Mouse (Mus musculus): ENCODE results near the gene Adam22. TPM values are rescaled to one million over a fixed set of nuclear protein-coding genes. Genes with fewer than 3 reads are reported as not detected.
A peak's percentile ranks its signal among the peaks of the same experiment; 100 is the strongest.

Gene Adam22
- polyA plus RNA-seq, 1 experiment from 2014 or later, result 6.1 TPM

DNA sequence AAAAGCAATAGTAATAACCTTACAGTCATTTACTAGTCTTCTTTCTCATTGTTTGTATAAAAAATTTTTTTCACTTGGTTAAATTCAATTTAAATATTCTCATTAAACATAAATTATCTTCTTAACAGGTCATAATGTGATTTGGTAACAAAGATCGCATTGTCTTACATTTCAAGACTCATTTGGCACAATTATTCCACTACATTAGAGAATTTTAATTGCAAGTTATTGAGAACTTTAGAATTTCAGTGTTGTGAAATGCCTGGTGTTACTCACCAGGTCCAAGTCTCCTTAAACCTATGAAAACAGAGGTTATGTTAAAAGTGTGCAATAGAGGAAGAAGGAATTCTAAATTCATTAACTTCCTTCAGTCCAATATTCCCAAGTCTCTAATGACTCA is 76.5 kb downstream of the Adam22 start:
- no peak for ATAC-seq (replicated peaks; ENCODE audit: insufficient number of reproducible peaks, low FRiP score, low TSS enrichment)
- no peaks in the 10 kb centered on the region for H3K27me3 ChIP-seq (ENCODE audit: control insufficient read depth, insufficient read depth, low read length)
- H3K27ac ChIP-seq (ENCODE audit: low read depth, low read length), result no peak overlapping the region
- H3K4me2 ChIP-seq, result no peak overlapping the region
- H3K36me3 ChIP-seq (ENCODE audit: control insufficient read depth, insufficient read depth, low read length), result no peaks in the 10 kb centered on the region
- H3K9ac ChIP-seq (ENCODE audit: low read depth, low read length), result no peak overlapping the region
- H3K4me3 ChIP-seq (ENCODE audit: low read depth, low read length), result no peak overlapping the region
- H3K9me3 ChIP-seq (replicated peaks; ENCODE audit: control insufficient read depth, low read length), result no peaks in the 10 kb centered on the region
- peaks cover 4% of the 10 kb centered on the region; the same call in 1 of the 2 replicates for H3K4me1 ChIP-seq (ENCODE audit: control insufficient read depth, insufficient read depth, low read length)
- 86% methylated on average over 1 of the region's 1 CpGs for whole genome bisulfite sequencing (ENCODE audit: insufficient replicate concordance)

DNA sequence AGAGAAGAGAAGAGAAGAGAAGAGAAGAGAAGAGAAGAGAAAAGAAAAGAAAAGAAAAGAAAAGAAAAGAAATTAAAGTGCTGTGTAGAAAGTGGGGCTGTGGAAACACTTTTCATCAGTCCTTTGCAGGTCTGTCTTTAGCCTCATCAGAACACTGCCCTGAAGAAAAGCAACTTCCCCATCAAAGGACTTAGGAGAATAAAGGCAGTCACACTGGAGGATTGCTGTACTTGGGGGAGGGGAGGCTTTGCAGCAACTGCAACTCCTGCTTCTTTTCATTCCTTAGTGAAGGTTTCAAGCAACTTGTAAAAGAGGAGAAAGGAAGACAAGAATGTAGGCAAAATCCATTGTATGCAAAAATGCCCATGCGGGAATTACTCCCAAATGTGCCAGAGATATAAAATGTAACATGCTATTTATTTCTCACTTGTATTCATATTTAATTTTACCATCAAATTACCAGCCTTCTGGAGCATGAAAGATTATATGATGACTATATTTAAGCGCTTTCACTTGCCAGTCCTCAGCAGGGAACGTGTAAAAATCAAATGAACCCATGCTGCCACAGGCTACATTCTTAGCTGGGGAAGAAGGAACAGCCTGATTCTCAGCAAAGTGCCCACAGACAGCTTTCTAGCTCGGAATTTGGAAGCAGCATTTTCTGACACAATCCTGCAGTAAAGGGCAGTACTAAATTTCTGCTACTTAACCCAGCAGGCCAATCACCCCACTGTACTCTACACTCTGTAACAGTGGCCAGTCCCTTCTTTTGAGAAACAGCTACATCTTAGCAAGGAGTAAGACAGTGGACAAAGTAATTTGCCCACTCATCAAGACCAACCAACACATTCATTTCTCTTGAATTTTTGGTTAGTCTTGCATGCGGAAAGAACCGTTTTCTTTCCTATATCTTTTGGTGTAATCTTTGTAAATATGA is 78.0 kb downstream of the Adam22 start:
- no peaks in the 10 kb centered on the region for H3K9me3 ChIP-seq (replicated peaks; ENCODE audit: control insufficient read depth, low read length)
- H3K9ac ChIP-seq (ENCODE audit: low read depth, low read length), result no peak overlapping the region
- no peak for ATAC-seq (replicated peaks; ENCODE audit: insufficient number of reproducible peaks, low FRiP score, low TSS enrichment)
- H3K36me3 ChIP-seq (ENCODE audit: control insufficient read depth, insufficient read depth, low read length), result no peaks in the 10 kb centered on the region
- WGBS (ENCODE audit: insufficient replicate concordance), result 65% methylated on average over 6 of the region's 6 CpGs
- peaks cover 4% of the 10 kb centered on the region; the same call in 1 of the 2 replicates for H3K4me1 ChIP-seq (ENCODE audit: control insufficient read depth, insufficient read depth, low read length)
- no peak overlapping the region for H3K4me2 ChIP-seq
- H3K4me3 ChIP-seq (ENCODE audit: low read depth, low read length), result no peak overlapping the region
- H3K27me3 ChIP-seq (ENCODE audit: control insufficient read depth, insufficient read depth, low read length), result no peaks in the 10 kb centered on the region
- H3K27ac ChIP-seq (ENCODE audit: low read depth, low read length), result no peak overlapping the region

DNA sequence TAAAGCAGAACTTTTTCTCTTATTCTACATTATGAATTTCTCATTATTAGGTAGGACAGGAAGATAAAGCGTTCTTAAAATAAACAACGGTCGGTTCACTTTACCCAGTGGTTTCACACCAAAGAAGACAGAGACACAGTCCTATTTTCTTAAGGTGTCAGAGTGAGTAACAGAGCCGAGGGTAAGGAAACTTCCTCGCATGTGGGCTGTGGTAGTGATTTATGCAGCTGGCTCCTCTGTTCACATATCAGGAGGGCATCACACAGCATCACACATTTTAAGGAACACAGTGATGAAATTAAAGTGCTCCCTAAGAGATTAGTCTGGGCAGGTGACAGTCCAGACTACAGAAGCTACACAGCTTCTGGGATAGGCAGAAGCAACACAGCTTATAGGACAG is 83.8 kb downstream of the Adam22 start:
- H3K9ac ChIP-seq (ENCODE audit: low read depth, low read length), result no peak overlapping the region
- no peaks in the 10 kb centered on the region for H3K36me3 ChIP-seq (ENCODE audit: control insufficient read depth, insufficient read depth, low read length)
- 75% methylated on average over 5 of the region's 5 CpGs for WGBS (ENCODE audit: insufficient replicate concordance)
- no peak for ATAC-seq (replicated peaks; ENCODE audit: insufficient number of reproducible peaks, low FRiP score, low TSS enrichment)
- H3K4me3 ChIP-seq (ENCODE audit: low read depth, low read length), result no peak overlapping the region
- H3K4me1 ChIP-seq (ENCODE audit: control insufficient read depth, insufficient read depth, low read length), result no peaks in the 10 kb centered on the region
- H3K9me3 ChIP-seq (replicated peaks; ENCODE audit: control insufficient read depth, low read length), result no peaks in the 10 kb centered on the region
- no peaks in the 10 kb centered on the region for H3K27me3 ChIP-seq (ENCODE audit: control insufficient read depth, insufficient read depth, low read length)
- no peak overlapping the region for H3K27ac ChIP-seq (ENCODE audit: low read depth, low read length)
- no peak overlapping the region for H3K4me2 ChIP-seq

DNA sequence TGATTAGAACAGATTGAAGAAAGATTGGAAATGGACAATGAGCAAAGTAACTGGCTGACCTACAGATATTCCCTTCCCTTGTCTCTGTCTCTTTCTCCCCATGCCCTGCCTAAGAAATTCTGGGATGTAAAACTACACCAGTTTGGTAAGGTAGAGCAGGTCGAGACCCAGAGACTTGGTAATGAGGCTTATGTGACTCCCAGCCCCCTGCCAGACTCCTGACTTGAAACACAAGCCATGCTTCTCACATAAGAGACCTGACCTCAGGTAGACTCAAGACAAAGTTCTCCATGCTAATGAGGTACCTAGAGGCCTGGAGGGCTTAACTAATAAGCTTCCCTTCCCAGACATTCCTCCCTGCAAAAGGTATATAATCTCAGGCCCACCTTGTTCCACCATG is 91.8 kb downstream of the Adam22 start:
- no peaks in the 10 kb centered on the region for H3K36me3 ChIP-seq (ENCODE audit: control insufficient read depth, insufficient read depth, low read length)
- H3K27me3 ChIP-seq (ENCODE audit: control insufficient read depth, insufficient read depth, low read length), result no peaks in the 10 kb centered on the region
- no peak overlapping the region for H3K4me2 ChIP-seq
- no peaks in the 10 kb centered on the region for H3K4me1 ChIP-seq (ENCODE audit: control insufficient read depth, insufficient read depth, low read length)
- H3K9ac ChIP-seq (ENCODE audit: low read depth, low read length), result no peak overlapping the region
- 63% methylated on average over 1 of the region's 1 CpGs for WGBS (ENCODE audit: insufficient replicate concordance)
- H3K4me3 ChIP-seq (ENCODE audit: low read depth, low read length), result no peak overlapping the region
- no peak overlapping the region for H3K27ac ChIP-seq (ENCODE audit: low read depth, low read length)
- no peak for ATAC-seq (replicated peaks; ENCODE audit: insufficient number of reproducible peaks, low FRiP score, low TSS enrichment)
- H3K9me3 ChIP-seq (replicated peaks; ENCODE audit: control insufficient read depth, low read length), result no peaks in the 10 kb centered on the region

DNA sequence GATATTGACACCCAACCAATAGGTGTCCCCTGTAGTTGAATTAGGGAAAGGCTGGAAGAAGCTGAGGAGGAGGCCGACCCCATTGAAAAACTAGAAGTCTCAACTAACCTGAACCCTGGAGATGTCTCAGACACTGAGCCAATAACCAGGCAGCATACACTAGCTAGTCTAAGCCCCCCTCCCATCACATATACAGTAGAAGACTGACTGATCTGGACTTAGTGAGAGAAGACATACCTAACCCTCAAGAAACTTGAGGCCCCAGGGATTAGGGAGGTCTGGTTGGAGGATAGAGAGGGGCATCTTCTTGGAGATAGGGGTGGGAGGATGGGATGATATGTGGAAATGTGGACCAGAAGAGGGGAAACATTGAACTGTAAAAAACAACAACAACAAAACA is 110.6 kb downstream of the Adam22 start:
- WGBS (ENCODE audit: insufficient replicate concordance), result 64% methylated on average over 1 of the region's 1 CpGs
- no peaks in the 10 kb centered on the region for H3K27me3 ChIP-seq (ENCODE audit: control insufficient read depth, insufficient read depth, low read length)
- H3K4me1 ChIP-seq (ENCODE audit: control insufficient read depth, insufficient read depth, low read length), result no peaks in the 10 kb centered on the region
- no peak for ATAC-seq (replicated peaks; ENCODE audit: insufficient number of reproducible peaks, low FRiP score, low TSS enrichment)
- no peak overlapping the region for H3K4me3 ChIP-seq (ENCODE audit: low read depth, low read length)
- H3K36me3 ChIP-seq (ENCODE audit: control insufficient read depth, insufficient read depth, low read length), result no peaks in the 10 kb centered on the region
- no peaks in the 10 kb centered on the region for H3K9me3 ChIP-seq (replicated peaks; ENCODE audit: control insufficient read depth, low read length)
- no peak overlapping the region for H3K9ac ChIP-seq (ENCODE audit: low read depth, low read length)
- H3K4me2 ChIP-seq, result no peak overlapping the region
- no peak overlapping the region for H3K27ac ChIP-seq (ENCODE audit: low read depth, low read length)

DNA sequence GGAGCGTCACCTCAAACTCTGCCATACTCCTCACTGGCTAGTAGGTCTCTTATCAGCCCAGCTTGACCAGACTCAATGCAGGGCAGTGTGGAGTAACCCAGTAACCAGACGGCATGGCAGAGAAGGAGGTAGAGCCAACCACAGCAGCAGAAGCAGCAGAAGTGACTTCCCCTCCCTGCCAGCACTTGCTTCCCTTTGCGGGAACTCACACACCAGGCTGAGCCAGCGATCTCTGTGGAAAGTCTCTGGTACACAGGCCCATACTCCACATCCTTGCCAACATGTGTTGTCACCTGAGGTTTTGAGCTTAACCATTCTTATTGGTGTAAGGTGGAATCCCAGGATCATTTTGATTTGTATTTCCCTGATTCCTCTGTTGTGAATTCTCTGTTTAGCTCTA is 111.5 kb downstream of the Adam22 start:
- H3K36me3 ChIP-seq (ENCODE audit: control insufficient read depth, insufficient read depth, low read length), result no peaks in the 10 kb centered on the region
- ATAC-seq (replicated peaks; ENCODE audit: insufficient number of reproducible peaks, low FRiP score, low TSS enrichment), result no peak

DNA sequence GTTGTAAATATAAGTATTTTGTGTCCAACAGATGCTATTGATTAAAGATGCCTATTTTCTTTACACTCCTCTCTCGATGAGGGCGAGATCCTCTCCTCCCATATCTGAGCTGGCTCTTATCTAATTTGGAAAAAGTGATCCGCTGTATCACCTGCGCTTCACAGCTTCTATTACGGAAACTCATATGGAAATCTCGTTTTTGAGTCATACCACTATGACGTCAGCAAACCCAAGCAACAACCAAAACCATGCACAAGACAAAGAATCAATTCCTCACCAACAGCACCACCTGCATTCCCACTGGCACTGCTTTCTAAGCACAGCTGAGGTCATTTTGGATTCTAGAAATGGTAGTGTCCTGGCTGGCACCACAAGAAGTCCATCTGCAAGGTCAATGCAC is 123.3 kb downstream of the Adam22 start:
- ATAC-seq (replicated peaks; ENCODE audit: insufficient number of reproducible peaks, low FRiP score, low TSS enrichment), result no peak
- Histone ChIP-seq H3K4me3 (ENCODE audit: low read depth, low read length) (no peak overlapping the region), H3K9ac (ENCODE audit: low read depth, low read length) (no peak overlapping the region), H3K27me3 (ENCODE audit: control insufficient read depth, insufficient read depth, low read length) (no peaks in the 10 kb centered on the region), H3K4me2 (no peak overlapping the region), H3K27ac (ENCODE audit: low read depth, low read length) (no peak overlapping the region), H3K4me1 (ENCODE audit: control insufficient read depth, insufficient read depth, low read length) (no peaks in the 10 kb centered on the region), H3K9me3 (replicated peaks; ENCODE audit: control insufficient read depth, low read length) (no peaks in the 10 kb centered on the region), H3K36me3 (ENCODE audit: control insufficient read depth, insufficient read depth, low read length) (no peaks in the 10 kb centered on the region)
- 83% methylated on average over 7 of the region's 7 CpGs for WGBS (ENCODE audit: insufficient replicate concordance)

More for the DNA sequence above, 111.5 kb downstream of the Adam22 start:
- H3K27ac ChIP-seq (ENCODE audit: low read depth, low read length), result no peak overlapping the region
- no peaks in the 10 kb centered on the region for H3K4me1 ChIP-seq (ENCODE audit: control insufficient read depth, insufficient read depth, low read length)
- no peak overlapping the region for H3K9ac ChIP-seq (ENCODE audit: low read depth, low read length)
- no peak overlapping the region for H3K4me3 ChIP-seq (ENCODE audit: low read depth, low read length)
- no peaks in the 10 kb centered on the region for H3K27me3 ChIP-seq (ENCODE audit: control insufficient read depth, insufficient read depth, low read length)
- WGBS (ENCODE audit: insufficient replicate concordance), result 86% methylated on average over 4 of the region's 4 CpGs
- no peak overlapping the region for H3K4me2 ChIP-seq
- no peaks in the 10 kb centered on the region for H3K9me3 ChIP-seq (replicated peaks; ENCODE audit: control insufficient read depth, low read length)

- Histone ChIP-seq H3K4me1 (ENCODE audit: control insufficient read depth, insufficient read depth, low read length) (no peaks in the 10 kb centered on the region), H3K9me3 (replicated peaks; ENCODE audit: control insufficient read depth, low read length) (no peaks in the 10 kb centered on the region), H3K4me3 (ENCODE audit: low read depth, low read length) (no peak overlapping the region), H3K27ac (ENCODE audit: low read depth, low read length) (no peak overlapping the region), H3K4me2 (no peak overlapping the region), H3K27me3 (ENCODE audit: control insufficient read depth, insufficient read depth, low read length) (no peaks in the 10 kb centered on the region), H3K36me3 (ENCODE audit: control insufficient read depth, insufficient read depth, low read length) (no peaks in the 10 kb centered on the region), H3K9ac (ENCODE audit: low read depth, low read length) (no peak overlapping the region)
- 64% methylated on average over 4 of the region's 4 CpGs for WGBS (ENCODE audit: insufficient replicate concordance)
- ATAC-seq (replicated peaks; ENCODE audit: insufficient number of reproducible peaks, low FRiP score, low TSS enrichment), result peak; percentile 52; the same call in 1 of the 2 replicates
Measured at GRCm38 (mm10) chr5:8243064-8243615, 124.8 kb downstream of the Adam22 start.

Data from heart, embryonic 11.5 days (tissue).